Mouse (Mus musculus): Measurements from ENCODE around the gene Slc45a1. TPM values are rescaled to one million over a fixed set of nuclear protein-coding genes. Genes with fewer than 3 reads are reported as not detected.

Slc45a1 gene
- polyA plus RNA-seq, 1 experiment from 2014 or later, result 25.8 TPM

- H3K36me3 ChIP-seq (ENCODE audit: control insufficient read depth, insufficient read depth), result no peaks in the 10 kb centered on the region
Measured at GRCm38 (mm10) chr4:150664726-150665125, 12.8 kb upstream of the Slc45a1 start.

DNA sequence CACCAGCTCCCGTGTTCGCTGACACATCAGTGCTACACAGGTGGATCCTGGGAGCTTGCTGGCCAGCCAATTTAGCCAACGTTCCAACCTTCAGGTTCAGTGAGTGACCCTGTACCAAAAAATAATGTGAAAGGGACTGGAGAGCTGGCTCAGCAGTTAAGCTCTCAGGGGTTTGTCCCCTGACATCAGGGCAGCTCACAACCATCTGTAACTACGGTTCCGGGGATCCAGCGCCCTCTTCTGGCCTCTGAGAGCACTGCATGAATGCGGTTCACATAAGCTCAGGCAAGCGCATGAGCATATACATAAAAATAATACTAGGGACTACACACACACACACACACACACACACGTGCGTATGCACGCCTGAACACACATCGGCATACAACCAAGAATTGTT lies 11.2 kb upstream of the Slc45a1 start:
- 59% methylated on average over 12 of the region's 12 CpGs for WGBS
- no peak overlapping the region for H3K9ac ChIP-seq (replicated peaks; ENCODE audit: low read depth, low read length)
- no peak for ATAC-seq
- H3K4me1 ChIP-seq (replicated peaks; ENCODE audit: control insufficient read depth, insufficient read depth, low read length), result peaks cover 5% of the 10 kb centered on the region; the same call in 1 of the 2 replicates
- H3K27me3 ChIP-seq (replicated peaks; ENCODE audit: control insufficient read depth, insufficient read depth, low read length), result peaks cover 5% of the 10 kb centered on the region
- no peak overlapping the region for H3K4me2 ChIP-seq (ENCODE audit: low read length)
- no peak overlapping the region for H3K27ac ChIP-seq (ENCODE audit: low read length)
- no peaks in the 10 kb centered on the region for H3K36me3 ChIP-seq (ENCODE audit: control insufficient read depth, insufficient read depth)
- H3K9me3 ChIP-seq (ENCODE audit: control insufficient read depth, low read length), result no peaks in the 10 kb centered on the region
- H3K4me3 ChIP-seq (replicated peaks; ENCODE audit: low read length), result no peak overlapping the region

More at GRCm38 (mm10) chr4:150664726-150665125, 12.8 kb upstream of the Slc45a1 start:
- no peak overlapping the region for H3K27ac ChIP-seq (ENCODE audit: low read length)
- peaks cover 5% of the 10 kb centered on the region for H3K27me3 ChIP-seq (replicated peaks; ENCODE audit: control insufficient read depth, insufficient read depth, low read length)
- H3K9me3 ChIP-seq (ENCODE audit: control insufficient read depth, low read length), result no peaks in the 10 kb centered on the region
- no peak for ATAC-seq
- H3K4me2 ChIP-seq (ENCODE audit: low read length), result no peak overlapping the region
- H3K9ac ChIP-seq (replicated peaks; ENCODE audit: low read depth, low read length), result no peak overlapping the region
- H3K4me1 ChIP-seq (replicated peaks; ENCODE audit: control insufficient read depth, insufficient read depth, low read length), result peaks cover 5% of the 10 kb centered on the region; the same call in 1 of the 2 replicates
- WGBS, result 82% methylated on average over 7 of the region's 7 CpGs
- H3K4me3 ChIP-seq (replicated peaks; ENCODE audit: low read length), result no peak overlapping the region

DNA sequence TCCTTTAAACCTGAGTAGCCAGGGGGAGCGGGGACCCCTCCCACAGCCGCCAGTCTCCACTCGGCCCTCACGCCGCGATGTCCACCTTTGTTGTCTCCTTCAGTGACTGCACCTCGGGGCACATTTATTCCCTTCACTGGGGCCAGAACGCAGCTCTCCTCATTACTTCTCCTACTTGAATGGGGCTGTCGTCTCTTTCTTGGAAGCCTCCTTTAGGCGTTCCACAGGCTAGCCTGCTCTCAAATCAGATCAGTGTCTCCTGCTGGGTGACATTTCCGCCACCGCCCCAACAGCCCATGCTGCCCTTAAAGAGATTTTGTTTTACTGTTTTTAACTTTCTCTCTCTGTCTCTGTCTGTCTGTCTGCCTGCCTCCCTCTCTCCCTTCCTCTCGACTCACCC lies 9.9 kb upstream of the Slc45a1 start:
- no peak for ATAC-seq
- 4% methylated on average over 13 of the region's 13 CpGs for WGBS
- H3K4me3 ChIP-seq (replicated peaks; ENCODE audit: low read length), result peak overlapping the region; percentile 6; the same call in 1 of the 2 replicates

DNA sequence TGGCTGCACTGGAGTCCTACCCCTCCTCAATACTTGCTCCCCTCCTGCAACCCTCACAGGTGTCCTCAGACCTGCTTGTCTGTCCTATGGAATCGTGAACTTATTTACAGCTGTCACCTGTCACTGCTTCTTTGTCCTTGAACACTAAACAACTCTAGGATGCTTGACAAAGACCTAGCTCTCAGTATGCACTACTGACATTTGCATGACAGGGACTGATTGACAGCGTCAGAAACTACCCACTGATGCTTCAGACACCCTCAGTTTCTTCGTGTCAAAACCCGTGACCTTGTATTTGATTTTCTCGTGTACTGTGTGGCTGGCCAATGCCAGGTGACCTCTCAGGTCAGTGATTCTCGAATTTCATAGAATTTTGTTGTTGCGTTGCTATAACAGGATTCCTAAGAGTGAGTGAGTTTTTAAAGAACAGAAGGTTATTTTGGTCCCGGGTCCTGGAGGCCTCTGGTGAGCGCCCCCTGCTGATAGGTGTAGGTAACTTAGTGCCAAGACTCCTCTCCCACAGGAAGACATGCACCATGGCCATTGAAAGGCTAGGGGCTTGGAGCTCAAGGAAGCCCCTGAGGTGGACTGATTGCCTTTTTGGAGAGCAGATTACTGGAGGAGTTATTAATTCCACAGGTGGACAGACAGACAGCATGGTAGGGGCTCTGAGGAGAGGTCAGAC lies 8.1 kb upstream of the Slc45a1 start:
- ATAC-seq, result no peak
- Histone ChIP-seq H3K27me3 (replicated peaks; ENCODE audit: control insufficient read depth, insufficient read depth, low read length) (peaks cover 8% of the 10 kb centered on the region), H3K4me2 (ENCODE audit: low read length) (no peak overlapping the region), H3K36me3 (ENCODE audit: control insufficient read depth, insufficient read depth) (no peaks in the 10 kb centered on the region), H3K9ac (replicated peaks; ENCODE audit: low read depth, low read length) (no peak overlapping the region), H3K27ac (ENCODE audit: low read length) (no peak overlapping the region), H3K9me3 (ENCODE audit: control insufficient read depth, low read length) (0 out of 2 replicates have a peak, but pooled peaks cover 2% of the 10 kb centered on the region), H3K4me3 (replicated peaks; ENCODE audit: low read length) (no peak overlapping the region), H3K4me1 (replicated peaks; ENCODE audit: control insufficient read depth, insufficient read depth, low read length) (peaks cover 5% of the 10 kb centered on the region; the same call in 1 of the 2 replicates)
- 79% methylated on average over 9 of the region's 9 CpGs for WGBS

More for the DNA sequence above, 9.9 kb upstream of the Slc45a1 start:
- no peak overlapping the region for H3K27ac ChIP-seq (ENCODE audit: low read length)
- H3K4me1 ChIP-seq (replicated peaks; ENCODE audit: control insufficient read depth, insufficient read depth, low read length), result peaks cover 5% of the 10 kb centered on the region; the same call in 1 of the 2 replicates
- peak overlapping the region; percentile 32; the same call in 1 of the 2 replicates for H3K9ac ChIP-seq (replicated peaks; ENCODE audit: low read depth, low read length)
- H3K27me3 ChIP-seq (replicated peaks; ENCODE audit: control insufficient read depth, insufficient read depth, low read length), result peaks cover 5% of the 10 kb centered on the region
- H3K9me3 ChIP-seq (ENCODE audit: control insufficient read depth, low read length), result no peaks in the 10 kb centered on the region
- no peaks in the 10 kb centered on the region for H3K36me3 ChIP-seq (ENCODE audit: control insufficient read depth, insufficient read depth)
- H3K4me2 ChIP-seq (ENCODE audit: low read length), result peak overlapping the region; percentile 40

- H3K4me3 ChIP-seq (replicated peaks; ENCODE audit: low read length), result no peak overlapping the region
- WGBS, result 81% methylated on average over 6 of the region's 6 CpGs
- H3K9ac ChIP-seq (replicated peaks; ENCODE audit: low read depth, low read length), result no peak overlapping the region
- ATAC-seq, result no peak
- 0 out of 2 replicates have a peak, but pooled peaks cover 2% of the 10 kb centered on the region for H3K9me3 ChIP-seq (ENCODE audit: control insufficient read depth, low read length)
- H3K4me1 ChIP-seq (replicated peaks; ENCODE audit: control insufficient read depth, insufficient read depth, low read length), result peaks cover 6% of the 10 kb centered on the region
- H3K27ac ChIP-seq (ENCODE audit: low read length), result no peak overlapping the region
- H3K4me2 ChIP-seq (ENCODE audit: low read length), result no peak overlapping the region
- H3K36me3 ChIP-seq (ENCODE audit: control insufficient read depth, insufficient read depth), result no peaks in the 10 kb centered on the region
- peaks cover 13% of the 10 kb centered on the region; the same call in 1 of the 2 replicates for H3K27me3 ChIP-seq (replicated peaks; ENCODE audit: control insufficient read depth, insufficient read depth, low read length)
Measured at GRCm38 (mm10) chr4:150656504-150656903, 4.5 kb upstream of the Slc45a1 start.

- WGBS, result 5% methylated on average over 17 of the region's 17 CpGs
- 0 out of 2 replicates have a peak, but pooled peaks cover 2% of the 10 kb centered on the region for H3K9me3 ChIP-seq (ENCODE audit: control insufficient read depth, low read length)
Measured at GRCm38 (mm10) chr4:150655989-150656388, 4.0 kb upstream of the Slc45a1 start.

DNA sequence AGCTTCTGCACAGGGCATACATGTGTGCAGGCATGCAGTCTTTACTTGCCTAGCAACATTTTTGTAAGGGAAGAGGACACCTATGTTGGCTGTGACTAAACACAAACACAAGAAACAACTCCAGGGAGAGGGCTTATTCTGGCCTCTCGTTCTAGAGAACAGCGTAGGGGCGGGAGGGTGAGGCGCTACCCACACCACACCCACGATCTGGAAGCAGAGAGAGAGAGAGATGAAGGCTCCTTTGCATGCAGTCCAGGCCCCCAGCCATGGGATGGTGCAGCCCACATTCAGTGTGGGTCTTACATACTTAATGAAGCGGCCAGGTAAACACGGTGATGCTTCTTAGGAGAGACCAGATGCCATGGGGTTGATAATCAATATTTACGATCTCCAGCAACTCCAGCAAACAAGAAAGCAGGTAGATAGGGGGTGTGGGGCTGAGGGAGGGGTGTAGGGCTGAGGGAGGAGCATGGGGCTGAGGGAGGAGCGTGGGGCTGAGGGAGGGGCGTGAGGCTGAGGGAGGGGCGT lies 1.2 kb upstream of the Slc45a1 start:
- H3K4me3 ChIP-seq (replicated peaks; ENCODE audit: low read length), result no peak overlapping the region
- no peaks in the 10 kb centered on the region for H3K36me3 ChIP-seq (ENCODE audit: control insufficient read depth, insufficient read depth)
- peaks cover 11% of the 10 kb centered on the region; the same call in 1 of the 2 replicates for H3K27me3 ChIP-seq (replicated peaks; ENCODE audit: control insufficient read depth, insufficient read depth, low read length)
- no peak overlapping the region for H3K27ac ChIP-seq (ENCODE audit: low read length)
- H3K9ac ChIP-seq (replicated peaks; ENCODE audit: low read depth, low read length), result no peak overlapping the region
- 0 out of 2 replicates have a peak, but pooled peaks cover 2% of the 10 kb centered on the region for H3K9me3 ChIP-seq (ENCODE audit: control insufficient read depth, low read length)
- H3K4me2 ChIP-seq (ENCODE audit: low read length), result no peak overlapping the region
- 42% methylated on average over 9 of the region's 11 CpGs for WGBS
- peaks cover 10% of the 10 kb centered on the region for H3K4me1 ChIP-seq (replicated peaks; ENCODE audit: control insufficient read depth, insufficient read depth, low read length)
- ATAC-seq, result no peak

More at GRCm38 (mm10) chr4:150655989-150656388, 4.0 kb upstream of the Slc45a1 start:
- H3K27ac ChIP-seq (ENCODE audit: low read length), result no peak overlapping the region
- H3K27me3 ChIP-seq (replicated peaks; ENCODE audit: control insufficient read depth, insufficient read depth, low read length), result peaks cover 11% of the 10 kb centered on the region; the same call in 1 of the 2 replicates
- no peak overlapping the region for H3K4me3 ChIP-seq (replicated peaks; ENCODE audit: low read length)
- H3K4me2 ChIP-seq (ENCODE audit: low read length), result peak overlapping the region; percentile 19; the same call in 1 of the 2 replicates
- no peaks in the 10 kb centered on the region for H3K36me3 ChIP-seq (ENCODE audit: control insufficient read depth, insufficient read depth)
- ATAC-seq, result peak; percentile 71
- H3K9ac ChIP-seq (replicated peaks; ENCODE audit: low read depth, low read length), result no peak overlapping the region
- peaks cover 10% of the 10 kb centered on the region for H3K4me1 ChIP-seq (replicated peaks; ENCODE audit: control insufficient read depth, insufficient read depth, low read length)

GRCm38 (mm10) chr4:150649327-150649726 lies 2.6 kb downstream of the Slc45a1 start:
- Histone ChIP-seq H3K36me3 (ENCODE audit: control insufficient read depth, insufficient read depth) (no peaks in the 10 kb centered on the region), H3K27ac (ENCODE audit: low read length) (no peak overlapping the region), H3K27me3 (replicated peaks; ENCODE audit: control insufficient read depth, insufficient read depth, low read length) (0 out of 2 replicates have a peak, but pooled peaks cover 4% of the 10 kb centered on the region), H3K9me3 (ENCODE audit: control insufficient read depth, low read length) (no peaks in the 10 kb centered on the region), H3K9ac (replicated peaks; ENCODE audit: low read depth, low read length) (no peak overlapping the region), H3K4me3 (replicated peaks; ENCODE audit: low read length) (no peak overlapping the region), H3K4me1 (replicated peaks; ENCODE audit: control insufficient read depth, insufficient read depth, low read length) (peaks cover 10% of the 10 kb centered on the region), H3K4me2 (ENCODE audit: low read length) (no peak overlapping the region)
- 81% methylated on average over 5 of the region's 5 CpGs for WGBS
- ATAC-seq, result no peak

GRCm38 (mm10) chr4:150644299-150644698 lies 7.7 kb downstream of the Slc45a1 start:
- H3K36me3 ChIP-seq (ENCODE audit: control insufficient read depth, insufficient read depth), result peaks cover 2% of the 10 kb centered on the region; the same call in 1 of the 2 replicates
- no peak overlapping the region for H3K9ac ChIP-seq (replicated peaks; ENCODE audit: low read depth, low read length)
- H3K4me1 ChIP-seq (replicated peaks; ENCODE audit: control insufficient read depth, insufficient read depth, low read length), result no peaks in the 10 kb centered on the region
- no peak overlapping the region for H3K4me3 ChIP-seq (replicated peaks; ENCODE audit: low read length)
- 90% methylated on average over 9 of the region's 9 CpGs for WGBS
- no peaks in the 10 kb centered on the region for H3K27me3 ChIP-seq (replicated peaks; ENCODE audit: control insufficient read depth, insufficient read depth, low read length)
- no peak for ATAC-seq
- no peak overlapping the region for H3K27ac ChIP-seq (ENCODE audit: low read length)
- no peaks in the 10 kb centered on the region for H3K9me3 ChIP-seq (ENCODE audit: control insufficient read depth, low read length)
- H3K4me2 ChIP-seq (ENCODE audit: low read length), result no peak overlapping the region

All from forebrain, embryonic 16.5 days (tissue).